Mouse (Mus musculus) left cerebral cortex, adult 9 months (tissue): ENCODE data around the gene Pdhx.
A peak's percentile ranks its signal among the peaks of the same experiment; 100 is the strongest.

ENCODE experiments used
- DNase-seq, 2 experiments: peaks; one replicate each; pipeline ENCODE4 v3.0.0; 2022; ENCODE audit warnings: low spot score in 2 of 2

Gene Pdhx

GRCm38 (mm10) chr2:103062865-103063264 lies 10.4 kb downstream of the Pdhx start:
- DNase-seq, result peak in 1 of 2 experiments; percentile 36

DNA sequence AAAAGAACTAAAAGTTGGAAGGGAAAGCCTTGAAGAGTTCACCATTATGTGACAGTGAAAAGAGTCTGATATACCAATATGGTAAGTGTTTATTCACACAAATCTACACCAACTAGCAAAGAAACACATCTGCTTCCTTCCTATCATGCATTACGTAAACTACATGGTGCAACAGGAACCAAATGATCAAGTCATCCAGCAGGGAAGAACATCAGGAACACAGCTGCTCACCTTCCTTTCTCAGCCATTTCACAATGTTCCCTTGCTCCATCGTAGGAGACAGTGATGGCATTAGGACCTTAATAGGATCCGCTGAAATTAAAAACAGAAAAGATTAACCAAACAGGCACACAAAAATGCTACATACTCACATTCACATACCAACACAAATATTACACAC lies 15.0 kb downstream of the Pdhx start:
- no peak for DNase-seq

GRCm38 (mm10) chr2:103055820-103056219 lies 17.5 kb downstream of the Pdhx start:
- DNase-seq, result no peak

- no peak for DNase-seq
Observed at GRCm38 (mm10) chr2:103051937-103052893, 21.1 kb downstream of the Pdhx start.

GRCm38 (mm10) chr2:103045286-103045685 lies 28.0 kb downstream of the Pdhx start:
- no peak for DNase-seq

DNA sequence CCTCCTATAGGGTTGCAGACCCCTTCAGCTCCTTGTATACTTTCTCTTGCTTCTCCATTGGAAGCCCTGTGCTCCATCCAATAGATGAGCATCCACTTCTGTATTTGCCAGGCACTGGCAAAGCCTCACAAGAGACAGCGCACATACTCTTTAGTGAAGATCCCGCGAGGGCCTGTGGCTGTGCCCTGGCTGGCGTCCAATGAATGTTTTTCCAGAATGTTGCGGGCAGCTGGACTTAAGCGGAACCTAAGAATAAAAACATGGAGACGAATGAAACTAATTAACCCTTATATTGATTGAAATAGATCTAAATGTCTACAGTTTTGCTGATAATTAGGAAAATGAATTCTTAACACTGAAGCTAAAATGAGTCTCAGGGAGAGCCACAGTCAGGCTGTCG lies 32.4 kb downstream of the Pdhx start:
- DNase-seq, result no peak

GRCm38 (mm10) chr2:103037831-103038230 lies 35.5 kb downstream of the Pdhx start:
- no peak for DNase-seq

GRCm38 (mm10) chr2:103022728-103023127 lies 50.6 kb downstream of the Pdhx start:
- DNase-seq, result no peak

DNA sequence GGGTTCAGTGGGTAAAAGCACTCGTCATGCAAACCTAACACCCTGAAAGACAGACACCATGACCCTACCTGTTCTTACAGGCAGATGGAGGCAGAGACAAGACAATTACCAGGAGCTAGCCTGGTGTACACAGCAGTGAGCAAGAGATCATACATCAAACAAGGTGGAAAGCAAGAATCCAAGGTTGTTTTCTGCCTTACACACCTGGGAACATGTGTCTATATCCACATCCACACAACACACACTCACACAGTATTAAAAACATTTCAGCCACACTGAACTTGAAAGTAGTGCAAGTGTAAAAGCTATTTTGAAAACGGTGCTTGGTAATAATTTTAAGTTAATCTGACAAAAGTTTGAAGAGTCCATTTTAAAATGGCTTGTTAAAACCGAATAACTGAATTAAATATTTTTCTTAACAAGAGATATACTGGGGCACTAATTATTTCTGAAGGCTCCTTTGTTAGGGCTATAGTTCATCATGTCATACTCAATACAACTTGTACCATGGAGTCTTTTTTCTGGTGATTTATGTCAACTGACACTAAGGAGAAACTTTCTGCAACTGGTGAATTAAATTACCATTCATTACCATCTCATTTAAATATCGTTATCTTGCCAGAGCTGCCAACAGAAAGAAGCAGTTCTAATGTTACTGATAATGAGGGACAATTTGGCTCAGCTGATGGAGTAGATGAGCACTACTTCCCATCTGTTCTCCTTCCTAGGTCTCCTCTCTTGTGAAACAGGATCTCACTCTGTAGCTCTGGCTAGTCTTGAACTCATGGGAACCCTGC lies 52.9 kb downstream of the Pdhx start:
- no peak for DNase-seq

- no peak for DNase-seq
Observed at GRCm38 (mm10) chr2:103018817-103019494, 54.4 kb downstream of the Pdhx start.

GRCm38 (mm10) chr2:103017391-103017824 lies 55.9 kb downstream of the Pdhx start:
- DNase-seq, result no peak

DNA sequence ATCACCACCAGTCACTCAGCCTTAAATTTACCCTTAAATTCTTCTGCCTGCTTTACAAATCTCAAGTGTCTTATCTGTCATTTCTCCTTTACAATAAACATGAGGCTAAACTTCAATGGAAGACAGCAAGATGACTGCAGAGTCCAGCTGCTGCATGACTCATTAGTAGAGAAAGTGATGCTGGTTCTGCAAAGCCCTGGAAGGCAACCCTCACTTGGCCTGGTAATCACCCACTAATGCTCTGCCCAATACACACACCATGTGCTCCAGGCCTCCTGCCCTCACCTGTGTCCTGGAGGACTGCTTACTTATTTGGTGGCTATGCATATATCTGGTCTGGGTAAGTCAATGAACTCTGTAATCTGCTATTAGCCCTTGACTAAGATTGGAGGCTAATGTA lies 57.2 kb downstream of the Pdhx start:
- no peak for DNase-seq

- no peak for DNase-seq
Observed at GRCm38 (mm10) chr2:103012782-103013575, 60.3 kb downstream of the Pdhx start.

- DNase-seq, result no peak
Observed at GRCm38 (mm10) chr2:103008221-103008620, 65.1 kb downstream of the Pdhx start.

- no peak for DNase-seq
Observed at GRCm38 (mm10) chr2:103004599-103004998, 68.7 kb downstream of the Pdhx start.

GRCm38 (mm10) chr2:102999153-102999575 lies 74.1 kb downstream of the Pdhx start:
- DNase-seq, result no peak

DNA sequence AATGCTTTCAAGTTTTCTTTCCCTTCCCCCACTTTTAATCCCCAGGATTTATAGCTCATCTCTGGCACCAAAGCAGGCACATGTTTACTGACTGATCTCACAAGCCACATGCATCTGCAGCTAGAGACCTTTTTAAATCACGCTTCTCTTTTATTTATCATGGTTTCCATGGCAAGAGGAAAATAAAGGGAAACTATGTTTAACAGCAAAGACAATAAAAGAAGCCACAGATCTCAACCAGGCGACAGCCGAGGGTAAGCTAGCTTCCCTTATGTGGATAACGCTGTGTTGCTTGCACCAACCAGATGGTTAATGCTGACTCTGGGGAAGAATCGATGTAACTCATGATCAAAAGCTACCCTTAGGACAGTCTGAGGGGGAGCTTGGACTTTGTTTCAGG lies 75.0 kb downstream of the Pdhx start:
- no peak for DNase-seq

GRCm38 (mm10) chr2:102997874-102998273 lies 75.4 kb downstream of the Pdhx start:
- DNase-seq, result no peak

GRCm38 (mm10) chr2:102993841-102994607 lies 79.3 kb downstream of the Pdhx start:
- DNase-seq, result no peak

DNA sequence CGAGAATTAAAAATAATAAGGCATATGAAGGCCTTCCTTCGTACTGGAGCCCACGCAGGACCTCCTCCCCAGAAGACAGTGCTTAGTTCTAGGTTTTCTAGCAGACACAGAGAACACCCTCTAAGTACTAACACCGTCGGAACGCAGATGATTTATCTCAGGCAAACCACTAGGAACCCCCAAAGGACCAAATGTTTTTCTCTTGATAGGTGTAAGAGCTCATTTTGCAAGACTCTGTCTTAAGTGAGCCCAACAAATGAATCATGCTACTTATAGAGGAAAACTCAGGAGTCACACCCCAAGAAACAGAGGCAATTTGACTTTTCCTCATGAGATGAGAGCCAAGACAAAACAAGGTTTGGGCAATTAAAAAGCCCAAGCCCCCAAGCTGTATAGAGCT lies 80.9 kb downstream of the Pdhx start:
- DNase-seq, result no peak
